ENCODE assay signal across 8 mouse cellular contexts in the genomic region with DNA sequence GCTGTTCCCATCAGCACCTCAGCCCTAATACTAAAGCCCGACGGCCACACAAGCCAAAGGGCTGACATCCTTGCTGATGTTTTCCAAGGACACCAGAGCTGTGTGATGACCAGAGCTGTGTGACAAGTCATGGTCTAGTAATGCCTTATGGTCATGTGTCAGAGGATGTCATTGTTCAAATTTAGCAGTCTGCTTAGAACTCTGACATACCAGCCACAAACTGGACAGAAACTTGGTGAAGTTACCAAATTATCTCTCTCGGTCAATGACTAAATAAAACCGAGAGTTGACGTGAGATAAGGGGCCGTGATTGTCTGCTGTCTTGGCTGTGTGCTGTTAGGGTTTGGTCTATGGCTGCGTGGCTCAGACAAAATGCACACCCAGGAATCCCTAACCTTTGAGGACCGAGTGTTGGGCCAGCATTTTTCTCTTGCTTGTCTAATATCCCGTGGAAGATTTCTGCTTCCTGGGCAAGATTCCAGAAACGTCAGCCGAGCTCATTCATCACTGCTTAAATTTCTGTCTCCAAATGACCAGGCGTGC.
DNase-seq lines count a peak whose midpoint lies in the region; ATAC-seq lines count a peak whose summit lies in the region.

No protein-coding gene starts in this region.

- H3K27ac ChIP-seq in forebrain, embryonic 10.5 days: peak overlapping the region; percentile 87
- no peak overlapping the region for H3K27ac ChIP-seq in forebrain, embryonic 14.5 days (ENCODE audit: low read depth, low read length)
- H3K27ac ChIP-seq in heart, embryonic 14.5 days (replicated peaks in 1 of 2; ENCODE audit: control insufficient read depth in 1 of 2, insufficient read depth in 1 of 2, low read depth in 2 of 2, low read length in 2 of 2): peak overlapping the region; percentile 57 to 64

- peaks cover 43% of the 10 kb centered on the region for H3K4me1 ChIP-seq in forebrain, embryonic 10.5 days
- peaks cover 9% of the 10 kb centered on the region for H3K4me1 ChIP-seq in forebrain, embryonic 14.5 days (ENCODE audit: control insufficient read depth, insufficient read depth, low read length)
- peaks cover 15 to 20% of the 10 kb centered on the region in 2 experiments for H3K4me1 ChIP-seq in heart, embryonic 14.5 days (ENCODE audit: control insufficient read depth in 2 of 2, insufficient read depth in 2 of 2, low read length in 2 of 2)

- WGBS in forebrain, embryonic 10.5 days: 93% methylated on average over 12 of the region's 12 CpGs
- WGBS in forebrain, embryonic 14.5 days: 83% methylated on average over 12 of the region's 12 CpGs
- 11% methylated on average over 12 of the region's 12 CpGs for WGBS in heart, embryonic 14.5 days

- H3K27me3 ChIP-seq in forebrain, embryonic 10.5 days (ENCODE audit: poor library complexity, severe bottlenecking): no peaks in the 10 kb centered on the region
- H3K27me3 ChIP-seq in forebrain, embryonic 14.5 days (replicated peaks; ENCODE audit: control insufficient read depth, insufficient read depth, low read length): no peaks in the 10 kb centered on the region
- no peaks in the 10 kb centered on the region for H3K27me3 ChIP-seq in heart, embryonic 14.5 days (ENCODE audit: control insufficient read depth, insufficient read depth, low read length)

- no peak for ATAC-seq in forebrain, embryonic 14.5 days
- peak; percentile 43; the same call in 1 of the 2 replicates for ATAC-seq in heart, embryonic 14.5 days (ENCODE audit: insufficient number of reproducible peaks, insufficient read depth, low FRiP score, low read depth)
- no peak for ATAC-seq in megakaryocyte-erythroid progenitor cell, adult 5-6 weeks (replicated peaks; ENCODE audit: low FRiP score, low TSS enrichment, poor library complexity, severe bottlenecking)

- peaks cover 11% of the 10 kb centered on the region for H3K36me3 ChIP-seq in forebrain, embryonic 10.5 days (replicated peaks)
- H3K36me3 ChIP-seq in forebrain, embryonic 14.5 days (ENCODE audit: control insufficient read depth, insufficient read depth, low read length): no peaks in the 10 kb centered on the region
- no peaks in the 10 kb centered on the region for H3K36me3 ChIP-seq in heart, embryonic 14.5 days (ENCODE audit: control insufficient read depth, insufficient read depth, low read length)

- DNase-seq in forebrain, embryonic 10.5 days (ENCODE audit: extremely low spot score, low spot score): no peak
- no peak for DNase-seq in forebrain, embryonic 14.5 days (ENCODE audit: low spot score)
- DNase-seq in adrenal gland, adult 8-10 months: peak; percentile 88
- DNase-seq in kidney, postnatal 36 days: peak; percentile 83 to 86
- DNase-seq in layer of hippocampus, adult 11-12 months (ENCODE audit: low spot score): no peak
- no peak for DNase-seq in cerebellum, adult 9-11 months

- no peak overlapping the region for H3K9ac ChIP-seq in forebrain, embryonic 14.5 days (ENCODE audit: low read length)
- H3K9ac ChIP-seq in heart, embryonic 14.5 days (ENCODE audit: low read length): no peak overlapping the region

- H3K4me2 ChIP-seq in forebrain, embryonic 14.5 days (ENCODE audit: low read length): no peak overlapping the region
- H3K4me2 ChIP-seq in heart, embryonic 14.5 days (ENCODE audit: low read length): peak overlapping the region; percentile 34; the same call in 1 of the 2 replicates

- no peak overlapping the region for H3K4me3 ChIP-seq in forebrain, embryonic 10.5 days
- no peak overlapping the region for H3K4me3 ChIP-seq in forebrain, embryonic 14.5 days (ENCODE audit: low read depth, low read length)
- no peak overlapping the region for H3K4me3 ChIP-seq in heart, embryonic 14.5 days (ENCODE audit: control insufficient read depth in 1 of 2, insufficient read depth in 1 of 2, low read depth in 1 of 2, low read length in 2 of 2)

- H3K9me3 ChIP-seq in forebrain, embryonic 10.5 days: peaks cover 13% of the 10 kb centered on the region
- no peaks in the 10 kb centered on the region; the same call in 1 of the 2 replicates for H3K9me3 ChIP-seq in forebrain, embryonic 14.5 days (replicated peaks; ENCODE audit: control insufficient read depth, low read length)
- H3K9me3 ChIP-seq in heart, embryonic 14.5 days (ENCODE audit: control insufficient read depth, low read length): peaks cover 4% of the 10 kb centered on the region

Comparison
In these comparisons a context has a peak if more than half of its experiments do, and no peak if none do; other contexts are left out.
1. DNase-seq: peak in adrenal gland, adult 8-10 months (single experiment) and kidney, postnatal 36 days (2 of 2); none in forebrain, embryonic 10.5 days (single experiment), forebrain, embryonic 14.5 days (single experiment), layer of hippocampus, adult 11-12 months (single experiment) and cerebellum, adult 9-11 months (single experiment).